Mouse (Mus musculus): Measurements from ENCODE around the gene Eid2b. TPM values are rescaled to one million over a fixed set of nuclear protein-coding genes. Genes with fewer than 3 reads are reported as not detected.
A peak's percentile ranks its signal among the peaks of the same experiment; 100 is the strongest.

Eid2b gene
- 3.2 TPM in 2 replicates for total RNA-seq (2012; rRNA removed)
- 1 to 10 TPM in 1 of 2 experiments, not detected in 1; 5.3 TPM for polyA plus RNA-seq (2012; ENCODE audit: insufficient read depth in 1 of 2, insufficient read length in 2 of 2, low read depth in 1 of 2, low replicate concordance in 2 of 2, missing spikeins in 1 of 2)

GRCm38 (mm10) chr7:28277615-28278278, at the start of gene Eid2b:
Gene Eid2b (plus strand): TSS chr7:28277739.
- Histone ChIP-seq H3K79me2 (ENCODE audit: control insufficient read depth, insufficient read depth, low read length, poor library complexity) (peaks cover 2% of the 10 kb centered on the region; the same call in 1 of the 2 replicates), H3K9me3 (replicated peaks; ENCODE audit: insufficient read depth, low read length) (no peaks in the 10 kb centered on the region), H3K27me3 (ENCODE audit: control insufficient read depth in 1 of 2, insufficient read depth in 2 of 2, low read length in 2 of 2) (no peaks in the 10 kb centered on the region), H3K27ac (ENCODE audit: control insufficient read depth, low read depth, low read length) (no peak within 1 kb of the TSS), H3K36me3 (ENCODE audit: control insufficient read depth in 1 of 2, insufficient read depth in 2 of 2, low read length in 2 of 2) (peaks cover 0 to 4% of the 10 kb centered on the region in 2 experiments; a peak in 1 of 4 replicates), H3K9ac (ENCODE audit: control insufficient read depth, low read depth, low read length, poor library complexity, severe bottlenecking) (peak within 1 kb of the TSS; percentile 86), H3K4me1 (ENCODE audit: control insufficient read depth in 1 of 2, insufficient read depth in 2 of 2, low read length in 2 of 2) (peaks cover 0 to 7% of the 10 kb centered on the region in 2 experiments; a peak in 3 of 4 replicates), H3K4me3 (ENCODE audit: control insufficient read depth in 1 of 2, insufficient read depth in 1 of 2, low read depth in 2 of 2, low read length in 2 of 2) (peak within 1 kb of the TSS; percentile 65 to 85)
- TF ChIP-seq USF2 (IDR thresholded peaks at IDR 0.05; ENCODE audit: borderline replicate concordance in 1 of 2, insufficient read depth in 1 of 2, low read depth in 1 of 2, low read length in 2 of 2) (no peak), KAT2A (conservative IDR thresholded peaks at IDR 0.05; ENCODE audit: low read depth, low read length) (no peak), EP300 (IDR thresholded peaks at IDR 0.05; ENCODE audit: low read depth in 1 of 2, low read length in 2 of 2) (no peak), HCFC1 (IDR thresholded peaks at IDR 0.05; ENCODE audit: low read depth, low read length) (peak; percentile 70), POLR2A (IDR thresholded peaks at IDR 0.05; ENCODE audit: control insufficient read depth in 1 of 2, insufficient read depth in 1 of 2, low read depth in 1 of 2, low read length in 2 of 2, poor library complexity in 1 of 2) (peak; percentile 45 to 77; a peak in 2 of 4 replicates), ZC3H11A (IDR thresholded peaks at IDR 0.05; ENCODE audit: low read depth, low read length) (peak; percentile 38), SMC3 (IDR thresholded peaks at IDR 0.05; ENCODE audit: low read depth, low read length) (peak; percentile 56), GATA1 (IDR thresholded peaks at IDR 0.05; ENCODE audit: low read depth, low read length) (no peak), MAFK (IDR thresholded peaks at IDR 0.05; ENCODE audit: borderline replicate concordance, low read depth, low read length) (no peak), MYC (IDR thresholded peaks at IDR 0.05; ENCODE audit: low read depth, low read length) (peak; percentile 72; the same call in 1 of the 2 replicates), TCF12 (IDR thresholded peaks at IDR 0.05; ENCODE audit: low read depth, low read length) (peak; percentile 45; the same call in 1 of the 2 replicates), CTCF (IDR thresholded peaks at IDR 0.05 in 2 of 3, conservative IDR thresholded peaks at IDR 0.05 in 1 of 3; ENCODE audit: control insufficient read depth in 1 of 3, insufficient read depth in 1 of 3, low read depth in 2 of 3, low read length in 3 of 3, poor library complexity in 1 of 3, severe bottlenecking in 1 of 3) (peak; percentile 68 to 93 (median 84)), POLR2AphosphoS2 (IDR thresholded peaks at IDR 0.05; ENCODE audit: low read length) (0 out of 2 replicates have a peak, but pooled peaks have one; percentile 42), MAZ (IDR thresholded peaks at IDR 0.05; ENCODE audit: low read depth, low read length) (no peak), CHD2 (IDR thresholded peaks at IDR 0.05; ENCODE audit: low read length) (no peak), USF1 (IDR thresholded peaks at IDR 0.05; ENCODE audit: low read depth, low read length) (peak; percentile 12; the same call in 1 of the 2 replicates), ZNF384 (IDR thresholded peaks at IDR 0.05; ENCODE audit: low read depth, low read length) (no peak), MEF2A (IDR thresholded peaks at IDR 0.05; ENCODE audit: extremely low read depth, insufficient replicate concordance, low read depth, low read length, poor library complexity, severe bottlenecking) (no peak), ELF1 (IDR thresholded peaks at IDR 0.05; ENCODE audit: low read depth, low read length) (no peak; the same call in 1 of the 2 replicates), POLR2AphosphoS5 (IDR thresholded peaks at IDR 0.05; ENCODE audit: borderline replicate concordance, low read depth, low read length) (no peak), CHD1 (IDR thresholded peaks at IDR 0.05; ENCODE audit: low read depth, low read length) (no peak), SIN3A (IDR thresholded peaks at IDR 0.05; ENCODE audit: low read length) (peak; percentile 32), MXI1 (IDR thresholded peaks at IDR 0.05; ENCODE audit: low read depth, low read length) (peak; percentile 70; the same call in 1 of the 2 replicates), ZMIZ1 (IDR thresholded peaks at IDR 0.05; ENCODE audit: low read depth, low read length) (0 out of 2 replicates have a peak, but pooled peaks have one; percentile 23), TBP (IDR thresholded peaks at IDR 0.05; ENCODE audit: low read depth, low read length) (0 out of 2 replicates have a peak, but pooled peaks have one; percentile 19), MAX (IDR thresholded peaks at IDR 0.05; ENCODE audit: low read length) (peak; percentile 79), NRF1 (IDR thresholded peaks at IDR 0.05; ENCODE audit: insufficient read depth, low read depth, low read length, poor library complexity, severe bottlenecking) (peak; percentile 89), RAD21 (IDR thresholded peaks at IDR 0.05; ENCODE audit: low read depth, low read length) (peak; percentile 70), MYB (IDR thresholded peaks at IDR 0.05; ENCODE audit: low read depth, low read length) (no peak), ZKSCAN1 (IDR thresholded peaks at IDR 0.05; ENCODE audit: low read depth, low read length) (no peak), NELFE (IDR thresholded peaks at IDR 0.05; ENCODE audit: low read depth, low read length) (peak; percentile 84)
- peak; percentile 95 for DNase-seq (ENCODE audit: low read depth, low spot score)

All from MEL (cell line).